Mouse (Mus musculus) forebrain, embryonic 14.5 days (tissue): ENCODE measurements at regions not wholly inside any gene's neighbourhood (a gene's known extent, or its start where the extent isn't known, plus 50 kb on each side); places are given as distances from the start of the nearest gene placed in this dataset.

Source experiments
- ATAC-seq: fragments of 200-750 bp; cut with Nextera tagmentation; 2 replicates; pipeline ENCODE4 v1.8.0; 2017; ENCODE audit warnings: mild to moderate bottlenecking, moderate library complexity
- DNase-seq: peaks from one replicate; pipeline ENCODE4 v3.0.0-alpha.2; 2015; ENCODE audit warnings: low spot score
- H3K27ac ChIP-seq: fragments of 300-500 bp; sonication (generic); 2 replicates; pipeline ENCODE4 v1.5.1; 2014; ENCODE audit warnings: low read depth, mild to moderate bottlenecking, control low read depth, low read length, moderate library complexity
- H3K27me3 ChIP-seq: fragments of 300-500 bp; sonication (generic); replicated peaks from 2 replicates; pipeline ENCODE4 v1.6.1; 2014; ENCODE audit warnings: low read length, control low read depth, mixed read lengths; ENCODE audit not compliant: control insufficient read depth, insufficient read depth
- H3K36me3 ChIP-seq: fragments of 300-500 bp; sonication (generic); 2 replicates; pipeline ENCODE4 v1.6.1; 2014; ENCODE audit warnings: low read length, control low read depth; ENCODE audit not compliant: control insufficient read depth, insufficient read depth
- H3K4me1 ChIP-seq: fragments of 300-500 bp; sonication (generic); 2 replicates; pipeline ENCODE4 v1.6.1; 2014; ENCODE audit warnings: antibody characterized with exemption, low read length, control low read depth; ENCODE audit not compliant: control insufficient read depth, insufficient read depth
- H3K4me2 ChIP-seq: fragments of 300-500 bp; sonication (generic); 2 replicates; pipeline ENCODE4 v1.6.1; 2014; ENCODE audit warnings: mild to moderate bottlenecking, control low read depth, low read length
- H3K4me3 ChIP-seq: fragments of 300-500 bp; sonication (generic); 2 replicates; pipeline ENCODE4 v1.5.1; 2014; ENCODE audit warnings: low read depth, low read length, control low read depth
- H3K9ac ChIP-seq: fragments of 300-500 bp; sonication (generic); 2 replicates; pipeline ENCODE4 v1.6.1; 2014; ENCODE audit warnings: mild to moderate bottlenecking, low read length, control low read depth, moderate library complexity
- H3K9me3 ChIP-seq: fragments of 300-500 bp; sonication (generic); replicated peaks from 2 replicates; pipeline ENCODE4 v1.6.1; 2016; ENCODE audit warnings: low read length, control low read depth, mixed read lengths; ENCODE audit not compliant: control insufficient read depth
- WGBS: fragments of 180-500 bp; shearing (Covaris S2); extraction: QIAGEN DNeasy Blood & Tissue Kit; methylation state at CpG from one replicate; pipeline ENCODE4 v1.1.7; 2014; 5-methylcytosine and 5-hydroxymethylcytosine counted together

DNA sequence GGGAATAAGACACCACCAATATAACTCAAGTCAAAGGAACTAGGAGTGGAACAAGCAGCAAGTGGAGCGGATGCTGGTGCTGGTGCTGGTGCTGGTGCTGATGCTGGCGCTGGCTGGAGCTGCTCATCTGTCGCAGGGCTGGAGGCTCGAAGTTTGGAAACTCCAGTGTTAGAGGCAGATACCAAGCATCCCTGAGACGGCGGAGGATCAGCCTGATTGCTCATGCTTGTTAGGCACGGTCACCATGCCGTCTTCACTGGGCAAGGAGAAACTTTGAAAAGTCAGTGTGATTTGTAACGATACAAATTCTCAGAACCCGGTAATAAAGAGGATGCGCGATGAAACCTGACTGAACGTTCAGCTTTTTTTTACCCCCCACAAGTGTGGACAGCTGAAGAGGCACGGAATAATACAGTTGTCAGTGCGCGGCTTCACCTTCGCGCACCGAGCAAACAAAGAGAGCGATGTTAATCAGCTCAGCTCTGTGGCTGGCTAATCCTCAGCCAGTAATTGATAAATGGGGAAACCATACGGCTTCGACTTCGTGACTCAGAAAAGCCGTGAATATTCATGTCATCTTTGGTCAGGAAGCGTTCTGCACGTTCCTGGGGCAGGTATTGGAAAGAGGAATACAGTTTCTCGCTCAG lies 528.7 kb upstream of the Adgrl2 start:
- peak overlapping the region; percentile 66 for H3K9ac ChIP-seq
- WGBS: 3% methylated on average over 27 of the region's 27 CpGs
- ATAC-seq: peak; percentile 71; the same call in 1 of the 2 replicates
- no peaks in the 10 kb centered on the region for H3K9me3 ChIP-seq
- peak; percentile 62 for DNase-seq
- no peak overlapping the region for H3K27ac ChIP-seq
- peak overlapping the region; percentile 46 for H3K4me3 ChIP-seq
- H3K36me3 ChIP-seq: no peaks in the 10 kb centered on the region
- peak overlapping the region; percentile 90 for H3K4me2 ChIP-seq
- 0 out of 2 replicates have a peak, but pooled peaks cover 5% of the 10 kb centered on the region for H3K27me3 ChIP-seq
- H3K4me1 ChIP-seq: peaks cover 3% of the 10 kb centered on the region

DNA sequence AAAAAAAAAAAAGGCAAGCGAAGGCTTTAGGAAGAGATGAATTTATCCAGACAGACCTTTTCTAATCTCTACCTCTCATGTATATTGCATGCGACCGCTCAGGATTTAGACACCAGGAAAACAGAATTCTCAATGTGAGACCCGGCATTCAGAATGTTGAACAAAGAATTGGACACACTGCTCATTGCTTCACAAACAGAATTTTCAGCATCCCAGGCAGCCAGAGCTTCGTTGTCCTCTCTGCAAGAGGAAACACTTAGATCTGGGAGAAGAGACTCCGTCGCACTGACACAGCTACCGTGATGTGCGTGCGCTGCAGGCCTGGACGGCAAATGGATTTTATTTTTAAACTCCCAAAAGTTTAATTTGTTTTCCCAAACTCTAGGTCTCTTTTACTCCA lies 527.2 kb upstream of the Adgrl2 start:
- Histone ChIP-seq H3K4me1 (peaks cover 3% of the 10 kb centered on the region), H3K27ac (no peak overlapping the region), H3K4me3 (no peak overlapping the region), H3K9ac (no peak overlapping the region), H3K9me3 (no peaks in the 10 kb centered on the region), H3K36me3 (no peaks in the 10 kb centered on the region), H3K27me3 (0 out of 2 replicates have a peak, but pooled peaks cover 5% of the 10 kb centered on the region), H3K4me2 (no peak overlapping the region)
- 81% methylated on average over 11 of the region's 11 CpGs for WGBS
- DNase-seq: no peak
- ATAC-seq: no peak

DNA sequence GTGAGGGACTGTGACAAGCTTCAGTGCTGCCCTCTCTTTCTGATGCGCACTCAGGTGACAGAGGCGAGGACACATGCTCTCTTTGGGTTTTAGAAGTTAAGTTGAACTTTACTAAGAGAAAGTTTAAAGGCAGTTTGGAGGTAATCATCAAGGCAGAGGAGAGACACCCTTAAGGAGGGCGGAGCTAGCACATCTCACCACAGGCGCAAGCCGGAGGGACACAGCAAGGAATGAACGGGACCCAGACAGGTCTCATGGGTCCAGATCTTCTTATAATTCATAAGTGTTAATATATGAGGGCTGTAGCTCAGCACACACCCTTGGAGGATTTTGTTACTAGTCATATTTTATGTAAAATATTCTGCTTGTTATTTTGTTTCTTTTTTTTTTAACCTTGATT lies 518.8 kb upstream of the Adgrl2 start:
- Histone ChIP-seq H3K4me1 (no peaks in the 10 kb centered on the region), H3K36me3 (no peaks in the 10 kb centered on the region), H3K4me2 (no peak overlapping the region), H3K27me3 (no peaks in the 10 kb centered on the region), H3K4me3 (no peak overlapping the region), H3K27ac (no peak overlapping the region), H3K9ac (no peak overlapping the region), H3K9me3 (no peaks in the 10 kb centered on the region)
- DNase-seq: no peak
- no peak for ATAC-seq
- 94% methylated on average over 6 of the region's 6 CpGs for WGBS

DNA sequence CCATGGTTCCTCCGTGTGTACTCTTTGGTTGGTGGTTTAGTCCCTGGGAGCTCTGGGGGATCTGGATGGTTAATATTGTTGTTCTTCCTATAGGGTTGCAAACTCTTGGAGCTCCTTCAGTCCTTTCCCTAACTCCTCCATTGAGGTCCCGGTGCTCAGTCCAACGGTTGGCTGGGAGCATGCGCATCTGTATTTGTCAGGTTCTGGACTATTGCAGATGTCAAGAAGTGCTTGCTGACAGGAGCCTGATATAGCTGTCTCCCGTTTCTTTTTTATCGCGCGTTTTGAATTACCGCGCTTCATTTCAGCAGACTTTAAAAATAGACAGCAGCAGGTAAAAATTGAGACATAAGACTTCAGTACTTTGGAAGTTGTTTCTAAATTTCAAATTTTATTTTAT lies 518.3 kb upstream of the Adgrl2 start:
- H3K36me3 ChIP-seq: no peaks in the 10 kb centered on the region
- H3K9ac ChIP-seq: no peak overlapping the region
- 95% methylated on average over 10 of the region's 10 CpGs for WGBS
- no peaks in the 10 kb centered on the region for H3K9me3 ChIP-seq
- no peak overlapping the region for H3K4me3 ChIP-seq
- ATAC-seq (no peak), DNase-seq (no peak)
- no peaks in the 10 kb centered on the region for H3K27me3 ChIP-seq
- no peak overlapping the region for H3K4me2 ChIP-seq
- no peaks in the 10 kb centered on the region for H3K4me1 ChIP-seq
- no peak overlapping the region for H3K27ac ChIP-seq

DNA sequence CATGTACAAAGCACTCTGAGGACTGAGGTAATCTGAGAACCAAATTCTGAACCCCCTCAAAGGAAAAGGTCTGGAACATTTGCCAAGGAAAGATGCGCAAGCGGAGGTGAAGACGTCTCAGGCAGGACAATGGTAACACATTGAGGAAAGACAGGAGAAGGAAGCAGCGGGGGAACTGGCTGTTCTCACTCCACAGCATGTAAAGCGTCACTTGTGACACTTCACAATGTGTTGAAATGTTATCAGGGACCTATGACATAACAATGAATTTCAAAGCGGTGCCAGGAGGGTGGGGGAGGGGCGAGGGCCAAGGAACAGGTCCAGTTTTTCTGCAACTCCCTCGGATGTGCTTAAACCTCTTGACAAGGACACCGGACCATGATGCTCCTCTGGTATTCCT lies 515.3 kb upstream of the Adgrl2 start:
- 86% methylated on average over 9 of the region's 9 CpGs for WGBS
- ATAC-seq (no peak), DNase-seq (no peak)
- no peaks in the 10 kb centered on the region for H3K27me3 ChIP-seq
- no peak overlapping the region for H3K9ac ChIP-seq
- no peaks in the 10 kb centered on the region for H3K36me3 ChIP-seq
- H3K27ac ChIP-seq: no peak overlapping the region
- no peaks in the 10 kb centered on the region for H3K9me3 ChIP-seq
- no peak overlapping the region for H3K4me3 ChIP-seq
- no peak overlapping the region for H3K4me2 ChIP-seq
- no peaks in the 10 kb centered on the region for H3K4me1 ChIP-seq

DNA sequence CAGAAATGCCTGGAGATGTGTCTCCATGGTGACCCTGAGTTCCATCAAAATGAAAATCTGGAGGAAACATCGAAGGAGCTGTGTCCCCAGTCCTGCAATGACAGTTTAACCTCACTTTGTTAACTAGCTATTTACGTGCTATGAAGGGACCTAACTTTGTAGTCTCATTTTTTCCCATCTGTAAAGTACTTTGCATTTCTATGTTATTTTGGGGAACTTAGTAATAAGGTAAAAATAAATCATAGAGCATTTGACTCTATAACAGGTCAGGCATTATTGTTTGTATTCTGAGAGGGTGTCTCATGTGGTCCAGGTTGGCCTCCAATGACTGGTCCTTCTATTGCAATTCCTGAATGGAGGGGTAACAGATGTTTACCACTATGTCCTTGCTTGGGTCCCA lies 513.6 kb upstream of the Adgrl2 start:
- ATAC-seq (no peak), DNase-seq (no peak)
- H3K4me1 ChIP-seq: no peaks in the 10 kb centered on the region
- H3K27me3 ChIP-seq: no peaks in the 10 kb centered on the region
- H3K4me2 ChIP-seq: no peak overlapping the region
- no peaks in the 10 kb centered on the region for H3K9me3 ChIP-seq
- H3K27ac ChIP-seq: no peak overlapping the region
- no peaks in the 10 kb centered on the region for H3K36me3 ChIP-seq
- no peak overlapping the region for H3K9ac ChIP-seq
- WGBS: 93% methylated on average over 2 of the region's 2 CpGs
- no peak overlapping the region for H3K4me3 ChIP-seq

DNA sequence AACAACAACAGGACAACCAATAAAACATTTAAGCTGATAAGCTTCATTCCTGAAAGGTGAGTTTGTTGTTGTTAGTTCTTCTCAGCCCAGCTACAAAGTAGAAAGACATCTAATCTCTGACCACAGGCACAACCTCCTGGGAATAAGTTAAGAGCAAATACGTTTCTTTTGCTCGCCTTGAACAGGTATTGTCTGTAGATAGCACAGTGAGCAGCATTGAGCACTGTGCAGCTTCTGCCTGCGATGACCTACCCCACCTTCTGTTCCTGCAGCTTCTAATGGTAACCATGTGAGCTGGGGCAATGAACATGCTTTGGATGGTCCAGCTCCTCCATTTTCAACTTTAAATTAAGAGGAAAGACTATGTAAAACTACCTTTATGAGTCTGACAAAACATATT lies 509.8 kb upstream of the Adgrl2 start:
- Histone ChIP-seq H3K9ac (no peak overlapping the region), H3K9me3 (no peaks in the 10 kb centered on the region), H3K4me1 (no peaks in the 10 kb centered on the region), H3K4me2 (no peak overlapping the region), H3K4me3 (no peak overlapping the region), H3K27me3 (no peaks in the 10 kb centered on the region), H3K36me3 (no peaks in the 10 kb centered on the region), H3K27ac (no peak overlapping the region)
- ATAC-seq (no peak), DNase-seq (no peak)
- 94% methylated on average over 3 of the region's 3 CpGs for WGBS

DNA sequence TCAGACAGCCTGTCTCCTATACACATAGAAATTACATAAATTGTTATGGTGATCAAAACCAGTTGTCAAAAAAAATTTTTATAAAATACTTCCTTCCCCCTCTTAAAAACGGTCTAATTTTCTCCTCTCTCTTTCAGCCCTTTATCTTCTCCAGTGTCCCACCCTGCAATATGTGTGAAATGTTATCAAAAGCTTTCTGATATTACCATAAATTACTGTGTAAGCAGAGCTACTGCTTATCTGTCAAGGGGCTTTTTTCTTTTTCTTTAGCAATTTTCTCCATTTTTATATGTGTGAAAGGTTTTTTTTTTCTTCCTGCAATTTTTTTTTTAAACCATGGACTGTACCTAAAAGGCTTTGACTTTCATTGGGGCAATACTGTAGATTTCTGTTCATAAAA lies 508.4 kb upstream of the Adgrl2 start:
- no peaks in the 10 kb centered on the region for H3K27me3 ChIP-seq
- no peak overlapping the region for H3K4me3 ChIP-seq
- no peak overlapping the region for H3K27ac ChIP-seq
- no peaks in the 10 kb centered on the region for H3K9me3 ChIP-seq
- 76% methylated on average over 1 of the region's 1 CpGs for WGBS
- no peak overlapping the region for H3K9ac ChIP-seq
- H3K4me2 ChIP-seq: no peak overlapping the region
- H3K4me1 ChIP-seq: no peaks in the 10 kb centered on the region
- DNase-seq (no peak), ATAC-seq (no peak)
- no peaks in the 10 kb centered on the region for H3K36me3 ChIP-seq

DNA sequence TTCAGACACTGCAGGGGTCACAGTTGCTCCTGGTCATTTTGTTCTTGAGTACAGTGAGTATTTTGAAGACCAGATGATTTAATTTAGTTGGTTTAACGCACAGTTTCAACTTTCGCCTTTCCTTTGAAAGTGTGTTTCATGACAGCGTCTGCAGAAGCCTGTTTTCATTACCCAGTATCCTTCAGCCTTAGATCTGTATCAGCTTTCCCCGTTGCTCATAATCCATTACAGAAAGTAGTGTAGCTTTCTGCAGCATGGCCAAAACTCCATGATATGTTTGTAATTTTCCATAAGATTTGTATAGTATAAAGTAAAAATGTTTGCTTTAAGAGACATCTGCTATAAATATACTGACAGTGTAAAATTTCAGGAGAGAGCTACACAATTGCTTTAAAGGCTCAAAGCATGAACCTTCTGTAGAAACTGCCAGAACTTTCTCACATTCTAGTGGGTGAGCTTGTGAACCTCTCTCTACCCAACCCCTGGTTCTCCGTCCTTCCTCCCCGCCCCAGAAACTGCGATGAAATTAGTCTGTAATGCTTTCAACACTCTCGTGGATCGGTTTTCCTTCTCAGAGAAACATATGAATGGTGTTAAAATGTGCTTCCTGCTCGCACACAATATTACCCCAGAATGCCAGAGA lies 506.6 kb upstream of the Adgrl2 start:
- DNase-seq (no peak), ATAC-seq (no peak)
- 86% methylated on average over 10 of the region's 10 CpGs for WGBS
- Histone ChIP-seq H3K4me3 (no peak overlapping the region), H3K27ac (no peak overlapping the region), H3K9me3 (no peaks in the 10 kb centered on the region), H3K4me2 (no peak overlapping the region), H3K9ac (no peak overlapping the region), H3K36me3 (no peaks in the 10 kb centered on the region), H3K4me1 (no peaks in the 10 kb centered on the region), H3K27me3 (no peaks in the 10 kb centered on the region)
